ENCODE assay signal across 16 mouse cellular contexts in the genomic region with DNA sequence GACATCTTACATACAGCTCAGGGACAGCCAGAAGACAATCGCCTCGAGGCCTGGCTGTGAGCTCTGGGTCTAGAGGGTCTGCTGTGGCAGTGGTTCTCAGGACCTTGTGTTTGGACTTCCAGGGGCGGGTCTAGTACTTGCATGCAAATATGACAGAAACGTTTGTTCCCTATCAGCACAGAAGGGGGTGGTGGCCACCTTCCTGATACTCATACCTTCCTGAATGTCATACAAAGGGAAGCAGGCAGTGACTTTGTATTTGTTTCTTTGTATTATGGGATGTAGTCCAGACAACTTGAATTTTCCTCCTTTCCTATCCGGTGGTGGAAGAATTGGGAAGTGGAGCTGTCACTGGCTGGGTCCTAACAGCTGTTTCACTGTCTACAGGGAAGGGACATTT. TPM values are rescaled to one million over a fixed set of nuclear protein-coding genes. Genes with fewer than 3 reads are reported as not detected.
A peak's percentile ranks its signal among the peaks of the same experiment; 100 is the strongest.
DNase-seq lines count a peak whose midpoint lies in the region; ATAC-seq and TF ChIP-seq lines count a peak whose summit lies in the region.
"Had no signal": no experiment of that assay in that cellular context is flagged by ENCODE, and none has a peak within 500 bp of the region (broad histone marks: within the 10 kb centered on the region; RNA-seq: fewer than 3 reads in every experiment).

No protein-coding gene starts in this region.

- H3K27me3 ChIP-seq in forebrain, embryonic 11.5 days (ENCODE audit: control insufficient read depth, insufficient read depth, low read length): no peaks in the 10 kb centered on the region
- H3K27me3 ChIP-seq in midbrain, embryonic 13.5 days: no peaks in the 10 kb centered on the region

- 0 out of 2 replicates have a peak overlapping the region, but pooled peaks have one; percentile 16 for H3K27ac ChIP-seq in gastrocnemius, adult 2 months
- H3K27ac ChIP-seq in forebrain, embryonic 11.5 days (ENCODE audit: low read depth, low read length): no peak overlapping the region
- no peak overlapping the region for H3K27ac ChIP-seq in midbrain, embryonic 13.5 days
- H3K27ac ChIP-seq: macrophage had no signal

- intact Hi-C loops in gastrocnemius, adult 2 months (cut with DNase I): loop anchor here (2.0 kb wide), 1 partner anchor 35 kb away; a partner anchor contains a TSS
- intact Hi-C loops in gastrocnemius, postnatal 36 days (cut with DNase I): no loop called here

- 80% methylated on average over 5 of the region's 5 CpGs for WGBS in forebrain, embryonic 11.5 days
- 85% methylated on average over 5 of the region's 5 CpGs for WGBS in midbrain, embryonic 13.5 days

- no peak for TF ChIP-seq CTCF in gastrocnemius, adult 2 months (IDR thresholded peaks at IDR 0.05)

- no peak overlapping the region for H3K9ac ChIP-seq in forebrain, embryonic 11.5 days (ENCODE audit: low read length)
- H3K9ac ChIP-seq in midbrain, embryonic 13.5 days (replicated peaks): no peak overlapping the region
- H3K9ac ChIP-seq: forebrain, postnatal 0 days had no signal

- no peaks in the 10 kb centered on the region for H3K9me3 ChIP-seq in forebrain, embryonic 11.5 days (ENCODE audit: control insufficient read depth, low read length)
- H3K9me3 ChIP-seq in midbrain, embryonic 13.5 days: no peaks in the 10 kb centered on the region

- peak; percentile 64 for ATAC-seq in common myeloid progenitor, adult 5-6 weeks (replicated peaks; ENCODE audit: low read depth, poor library complexity, severe bottlenecking)
- ATAC-seq in megakaryocyte-erythroid progenitor cell, adult 5-6 weeks (replicated peaks; ENCODE audit: low FRiP score, low TSS enrichment, poor library complexity, severe bottlenecking): peak; percentile 32; the same call in 1 of the 2 replicates
- no peak for ATAC-seq in forebrain, embryonic 11.5 days (replicated peaks; ENCODE audit: low FRiP score)
- ATAC-seq in midbrain, embryonic 13.5 days: no peak
- ATAC-seq: forebrain, postnatal 0 days; hindbrain, embryonic 16.5 days; midbrain, embryonic 16.5 days had no signal

- no peak overlapping the region for H3K4me2 ChIP-seq in forebrain, embryonic 11.5 days (ENCODE audit: low read depth, low read length, severe bottlenecking)
- no peak overlapping the region for H3K4me2 ChIP-seq in midbrain, embryonic 13.5 days (replicated peaks)

- peaks cover 5% of the 10 kb centered on the region; the same call in 1 of the 2 replicates for H3K4me1 ChIP-seq in forebrain, embryonic 11.5 days (replicated peaks; ENCODE audit: control insufficient read depth, insufficient read depth, low read length)
- 0 out of 2 replicates have a peak, but pooled peaks cover 5% of the 10 kb centered on the region for H3K4me1 ChIP-seq in midbrain, embryonic 13.5 days (replicated peaks)

- no peak for DNase-seq in gastrocnemius, adult 2 months
- DNase-seq in gastrocnemius, postnatal 36 days: no peak
- DNase-seq in kidney, postnatal 10 days: peak; percentile 43
- DNase-seq in kidney, adult 8-10 months: no peak
- DNase-seq in forebrain, embryonic 11.5 days (ENCODE audit: low spot score): no peak
- DNase-seq: adrenal gland, postnatal 25 days; cerebellum, adult 9-11 months; forebrain, postnatal 0 days; thymus, postnatal 36 days had no signal

- no peaks in the 10 kb centered on the region for H3K36me3 ChIP-seq in forebrain, embryonic 11.5 days (ENCODE audit: control insufficient read depth, insufficient read depth, low read length)
- H3K36me3 ChIP-seq in midbrain, embryonic 13.5 days: no peaks in the 10 kb centered on the region

- H3K4me3 ChIP-seq in gastrocnemius, adult 2 months: no peak overlapping the region
- no peak overlapping the region for H3K4me3 ChIP-seq in forebrain, embryonic 11.5 days (ENCODE audit: low read depth, low read length)
- H3K4me3 ChIP-seq in midbrain, embryonic 13.5 days (replicated peaks): no peak overlapping the region
- H3K4me3 ChIP-seq: erythroblast, embryonic 14.5 days had no signal

RNA-seq across cellular contexts. Expression of a gene that starts 36.2 kb away (rescaled TPM):
- 10 to 100 TPM in 1 of 2 experiments, 1 to 10 TPM in 1; 9.3 to 15.1 TPM for total RNA-seq in gastrocnemius, adult 2 months (2021)
- 10 to 100 TPM in 1 of 2 experiments, 1 to 10 TPM in 1; 9.7 to 13.0 TPM for total RNA-seq in gastrocnemius, postnatal 36 days (2021)
- total RNA-seq in common myeloid progenitor, adult 5-6 weeks (2017): 2.0 and 2.3 TPM in 2 replicates
- 9.0 and 16.3 TPM in 2 replicates for total RNA-seq in megakaryocyte-erythroid progenitor cell, adult 5-6 weeks (2014; fragmentation: Nextera tagmentation)
- total RNA-seq in megakaryocyte-erythroid progenitor cell, adult 5-6 weeks (2017): 5.3 and 7.2 TPM in 2 replicates
- 4.5 and 5.1 TPM in 2 replicates for polyA plus RNA-seq in forebrain, embryonic 11.5 days (2014; fragmentation: Nextera tagmentation; extraction: Ambion mirVana)
- 1.5 and 2.3 TPM in 2 replicates for polyA plus RNA-seq in midbrain, embryonic 13.5 days (2015; fragmentation: Nextera tagmentation; extraction: Ambion mirVana)
- polyA plus RNA-seq: erythroblast, embryonic 14.5 days had no signal

Comparison
In these comparisons a context has a peak if more than half of its experiments do, and no peak if none do; other contexts are left out.
1. ATAC-seq: peak in common myeloid progenitor, adult 5-6 weeks (single experiment) and megakaryocyte-erythroid progenitor cell, adult 5-6 weeks (single experiment); none in forebrain, embryonic 11.5 days (single experiment) and midbrain, embryonic 13.5 days (single experiment).